ENCODE assay signal across 8 mouse cellular contexts in genomic region chr4:57140992-57141717, GRCm38 (mm10). TPM values are rescaled to one million over a fixed set of nuclear protein-coding genes. Genes with fewer than 3 reads are reported as not detected.
DNase-seq lines count a peak whose midpoint lies in the region; ATAC-seq and TF ChIP-seq lines count a peak whose summit lies in the region.

No protein-coding gene starts in this region.

- peaks cover 36% of the 10 kb centered on the region for H3K27me3 ChIP-seq in heart, embryonic 16.5 days (ENCODE audit: control insufficient read depth, insufficient read depth, low read length)
- peaks cover 23% of the 10 kb centered on the region for H3K27me3 ChIP-seq in forebrain, embryonic 16.5 days (replicated peaks; ENCODE audit: control insufficient read depth, insufficient read depth, low read length)

- no peak overlapping the region for H3K9ac ChIP-seq in heart, embryonic 16.5 days (ENCODE audit: low read length)
- no peak overlapping the region for H3K9ac ChIP-seq in forebrain, embryonic 16.5 days (replicated peaks; ENCODE audit: low read depth, low read length)

- H3K27ac ChIP-seq in heart, embryonic 16.5 days (ENCODE audit: low read length) = no peak overlapping the region
- H3K27ac ChIP-seq in forebrain, embryonic 16.5 days (ENCODE audit: low read length) = no peak overlapping the region

- TF ChIP-seq CTCF in brain, embryonic 14.5 days (IDR thresholded peaks at IDR 0.05; ENCODE audit: borderline replicate concordance, extremely low read depth, insufficient read depth, insufficient read length) = no peak

- H3K9me3 ChIP-seq in heart, embryonic 16.5 days (replicated peaks; ENCODE audit: control insufficient read depth, low read length) = no peaks in the 10 kb centered on the region
- H3K9me3 ChIP-seq in forebrain, embryonic 16.5 days (ENCODE audit: control insufficient read depth, low read length) = no peaks in the 10 kb centered on the region

- no peak for ATAC-seq in heart, embryonic 16.5 days (replicated peaks; ENCODE audit: extremely low read depth, insufficient read depth, low FRiP score)
- ATAC-seq in forebrain, embryonic 16.5 days = no peak
- ATAC-seq in erythroid progenitor cell, adult 5-6 weeks (replicated peaks; ENCODE audit: low FRiP score, poor library complexity, severe bottlenecking) = no peak

- TF ChIP-seq POLR2A in brain, embryonic 14.5 days (IDR thresholded peaks at IDR 0.05; ENCODE audit: borderline replicate concordance, extremely low read depth, insufficient read depth, insufficient read length, poor library complexity, severe bottlenecking) = no peak

- H3K4me2 ChIP-seq in heart, embryonic 16.5 days (ENCODE audit: low read depth, low read length) = peak overlapping the region; percentile 97
- peak overlapping the region; percentile 63 for H3K4me2 ChIP-seq in forebrain, embryonic 16.5 days (ENCODE audit: low read length)

- H3K36me3 ChIP-seq in heart, embryonic 16.5 days (ENCODE audit: control insufficient read depth, insufficient read depth) = no peaks in the 10 kb centered on the region
- no peaks in the 10 kb centered on the region for H3K36me3 ChIP-seq in forebrain, embryonic 16.5 days (ENCODE audit: control insufficient read depth, insufficient read depth)

- no peak for DNase-seq in heart, adult 9 months (ENCODE audit: low spot score in 2 of 2)
- peak; percentile 26 for DNase-seq in brain, embryonic 14.5 days (ENCODE audit: low read depth)
- DNase-seq in mesoderm, embryonic 11.5 days (ENCODE audit: low read depth, low spot score) = peak; percentile 25
- DNase-seq in urinary bladder, adult 2 months (ENCODE audit: low spot score) = no peak
- DNase-seq in frontal cortex, postnatal 25 days (ENCODE audit: low spot score in 2 of 2) = no peak

- 46% methylated on average over 15 of the region's 15 CpGs for WGBS in heart, embryonic 16.5 days
- WGBS in forebrain, embryonic 16.5 days = 20% methylated on average over 15 of the region's 15 CpGs

- H3K4me3 ChIP-seq in heart, embryonic 16.5 days (ENCODE audit: low read length) = peak overlapping the region; percentile 71
- H3K4me3 ChIP-seq in forebrain, embryonic 16.5 days (replicated peaks; ENCODE audit: low read length) = peak overlapping the region; percentile 51

- H3K4me1 ChIP-seq in heart, embryonic 16.5 days (ENCODE audit: control insufficient read depth, insufficient read depth, low read length) = peaks cover 11% of the 10 kb centered on the region
- H3K4me1 ChIP-seq in forebrain, embryonic 16.5 days (replicated peaks; ENCODE audit: control insufficient read depth, insufficient read depth, low read length) = peaks cover 21% of the 10 kb centered on the region

RNA-seq across cellular contexts. Expression of gene Epb41l4b, which starts 2.1 kb away (rescaled TPM):
- 0.56 and 1.0 TPM in 2 replicates for polyA plus RNA-seq in heart, embryonic 16.5 days (2015; fragmentation: Nextera tagmentation; extraction: Ambion mirVana)
- polyA plus RNA-seq in brain, embryonic 14.5 days (2012; rRNA removed) = 5.3 and 8.7 TPM in 2 replicates
- 0.67 and 1.2 TPM in 2 replicates for polyA plus RNA-seq in forebrain, embryonic 16.5 days (2015; fragmentation: Nextera tagmentation; extraction: Ambion mirVana)
- polyA plus RNA-seq in urinary bladder, adult 2 months (2012; rRNA removed) = 38.1 and 38.6 TPM in 2 replicates
- 0.72 and 1.7 TPM in 2 replicates for total RNA-seq in erythroid progenitor cell, adult 5-6 weeks (2015; ENCODE audit: low replicate concordance)
- total RNA-seq in erythroid progenitor cell, adult 5-6 weeks (2017; ENCODE audit: low replicate concordance) = 2.7 TPM in 1 of 2 replicates, not detected in the other

Comparison
In these comparisons a context has a peak if more than half of its experiments do, and no peak if none do; other contexts are left out.
1. DNase-seq: peak in brain, embryonic 14.5 days (single experiment) and mesoderm, embryonic 11.5 days (single experiment); none in heart, adult 9 months (0 of 2), urinary bladder, adult 2 months (single experiment) and frontal cortex, postnatal 25 days (0 of 2).